Mouse (Mus musculus): ENCODE data around the gene Hip1r. TPM values are rescaled to one million over a fixed set of nuclear protein-coding genes. Genes with fewer than 3 reads are reported as not detected.

The Hip1r gene
- polyA plus RNA-seq, 1 experiment, result 10.5 TPM

- H3K27me3 ChIP-seq (ENCODE audit: control insufficient read depth, insufficient read depth, insufficient read length), result no peaks in the 10 kb centered on the region
- H3ac ChIP-seq (ENCODE audit: control insufficient read depth, insufficient read length), result no peak overlapping the region
- TF ChIP-seq USF1 (IDR thresholded peaks at IDR 0.05; ENCODE audit: low read depth) (no peak), SRF (IDR thresholded peaks at IDR 0.05; ENCODE audit: control insufficient read depth, insufficient read length, low read depth) (no peak), TCF12 (IDR thresholded peaks at IDR 0.05; ENCODE audit: insufficient read depth, poor library complexity, severe bottlenecking) (no peak), MYOG (IDR thresholded peaks at IDR 0.05; ENCODE audit: control insufficient read depth in 1 of 3, insufficient read depth in 1 of 3, insufficient read length in 2 of 3, low read depth in 2 of 3) (no peak), TCF3 (IDR thresholded peaks at IDR 0.05; ENCODE audit: insufficient read length, low read depth) (no peak), E2F4 (IDR thresholded peaks at IDR 0.05; ENCODE audit: insufficient read depth) (no peak), MYOD1 (IDR thresholded peaks at IDR 0.05; ENCODE audit: control insufficient read depth in 1 of 3, insufficient read length in 2 of 3, low read depth in 2 of 3) (no peak), CEBPB (IDR thresholded peaks at IDR 0.05; ENCODE audit: insufficient read depth, poor library complexity, severe bottlenecking) (no peak), POLR2A (IDR thresholded peaks at IDR 0.05; ENCODE audit: insufficient read length, low read depth) (no peak), POLR2AphosphoS2 (IDR thresholded peaks at IDR 0.05; ENCODE audit: insufficient read length, low read depth) (no peak), MAX (IDR thresholded peaks at IDR 0.05; ENCODE audit: low read depth) (no peak), REST (IDR thresholded peaks at IDR 0.05; ENCODE audit: insufficient read depth, insufficient read length) (no peak)
- no peaks in the 10 kb centered on the region for H3K36me3 ChIP-seq (ENCODE audit: control insufficient read depth, insufficient read depth)
- no peak overlapping the region for H3K4me2 ChIP-seq (ENCODE audit: low read depth)
- no peak overlapping the region for H3K4me3 ChIP-seq
- no peaks in the 10 kb centered on the region for H3K79me2 ChIP-seq (ENCODE audit: control insufficient read depth, insufficient read depth)
Observed at GRCm38 (mm10) chr5:123933556-123933955, 39.9 kb upstream of the Hip1r start.

- H3K4me3 ChIP-seq, result no peak overlapping the region
- H3K4me2 ChIP-seq (ENCODE audit: low read depth), result no peak overlapping the region
- no peaks in the 10 kb centered on the region for H3K36me3 ChIP-seq (ENCODE audit: control insufficient read depth, insufficient read depth)
- TF ChIP-seq TCF12 (IDR thresholded peaks at IDR 0.05; ENCODE audit: insufficient read depth, poor library complexity, severe bottlenecking) (no peak), POLR2A (IDR thresholded peaks at IDR 0.05; ENCODE audit: insufficient read length, low read depth) (no peak), E2F4 (IDR thresholded peaks at IDR 0.05; ENCODE audit: insufficient read depth) (no peak), SRF (IDR thresholded peaks at IDR 0.05; ENCODE audit: control insufficient read depth, insufficient read length, low read depth) (no peak), CEBPB (IDR thresholded peaks at IDR 0.05; ENCODE audit: insufficient read depth, poor library complexity, severe bottlenecking) (no peak), MYOG (IDR thresholded peaks at IDR 0.05; ENCODE audit: control insufficient read depth in 1 of 3, insufficient read depth in 1 of 3, insufficient read length in 2 of 3, low read depth in 2 of 3) (no peak), POLR2AphosphoS2 (IDR thresholded peaks at IDR 0.05; ENCODE audit: insufficient read length, low read depth) (no peak), MAX (IDR thresholded peaks at IDR 0.05; ENCODE audit: low read depth) (no peak), REST (IDR thresholded peaks at IDR 0.05; ENCODE audit: insufficient read depth, insufficient read length) (no peak), USF1 (IDR thresholded peaks at IDR 0.05; ENCODE audit: low read depth) (no peak), TCF3 (IDR thresholded peaks at IDR 0.05; ENCODE audit: insufficient read length, low read depth) (no peak), MYOD1 (IDR thresholded peaks at IDR 0.05; ENCODE audit: control insufficient read depth in 1 of 3, insufficient read length in 2 of 3, low read depth in 2 of 3) (no peak)
- H3K27me3 ChIP-seq (ENCODE audit: control insufficient read depth, insufficient read depth, insufficient read length), result no peaks in the 10 kb centered on the region
- no peak overlapping the region for H3ac ChIP-seq (ENCODE audit: control insufficient read depth, insufficient read length)
- H3K79me2 ChIP-seq (ENCODE audit: control insufficient read depth, insufficient read depth), result no peaks in the 10 kb centered on the region
Observed at GRCm38 (mm10) chr5:123933957-123934591, 39.4 kb upstream of the Hip1r start.

GRCm38 (mm10) chr5:123935931-123936330, 37.5 kb upstream of the Hip1r start:
- H3ac ChIP-seq (ENCODE audit: control insufficient read depth, insufficient read length), result no peak overlapping the region
- no peaks in the 10 kb centered on the region for H3K27me3 ChIP-seq (ENCODE audit: control insufficient read depth, insufficient read depth, insufficient read length)
- TF ChIP-seq TCF12 (IDR thresholded peaks at IDR 0.05; ENCODE audit: insufficient read depth, poor library complexity, severe bottlenecking), result no peak
- no peak for TF ChIP-seq USF1 (IDR thresholded peaks at IDR 0.05; ENCODE audit: low read depth)
- TF ChIP-seq MYOD1 (IDR thresholded peaks at IDR 0.05; ENCODE audit: control insufficient read depth in 1 of 3, insufficient read length in 2 of 3, low read depth in 2 of 3), result no peak
- TF ChIP-seq MYOG (IDR thresholded peaks at IDR 0.05; ENCODE audit: control insufficient read depth in 1 of 3, insufficient read depth in 1 of 3, insufficient read length in 2 of 3, low read depth in 2 of 3), result no peak
- no peak for TF ChIP-seq E2F4 (IDR thresholded peaks at IDR 0.05; ENCODE audit: insufficient read depth)
- TF ChIP-seq REST (IDR thresholded peaks at IDR 0.05; ENCODE audit: insufficient read depth, insufficient read length), result no peak
- TF ChIP-seq POLR2AphosphoS2 (IDR thresholded peaks at IDR 0.05; ENCODE audit: insufficient read length, low read depth), result no peak
- TF ChIP-seq CEBPB (IDR thresholded peaks at IDR 0.05; ENCODE audit: insufficient read depth, poor library complexity, severe bottlenecking), result no peak

GRCm38 (mm10) chr5:123938479-123938878, 34.9 kb upstream of the Hip1r start:
- Histone ChIP-seq H3K36me3 (ENCODE audit: control insufficient read depth, insufficient read depth) (no peaks in the 10 kb centered on the region), H3K4me2 (ENCODE audit: low read depth) (no peak overlapping the region), H3K79me2 (ENCODE audit: control insufficient read depth, insufficient read depth) (no peaks in the 10 kb centered on the region), H3ac (ENCODE audit: control insufficient read depth, insufficient read length) (no peak overlapping the region), H3K4me3 (no peak overlapping the region), H3K27me3 (ENCODE audit: control insufficient read depth, insufficient read depth, insufficient read length) (no peaks in the 10 kb centered on the region)
- TF ChIP-seq TCF12 (IDR thresholded peaks at IDR 0.05; ENCODE audit: insufficient read depth, poor library complexity, severe bottlenecking) (no peak), REST (IDR thresholded peaks at IDR 0.05; ENCODE audit: insufficient read depth, insufficient read length) (no peak), MYOD1 (IDR thresholded peaks at IDR 0.05; ENCODE audit: control insufficient read depth in 1 of 3, insufficient read length in 2 of 3, low read depth in 2 of 3) (no peak), USF1 (IDR thresholded peaks at IDR 0.05; ENCODE audit: low read depth) (no peak), POLR2AphosphoS2 (IDR thresholded peaks at IDR 0.05; ENCODE audit: insufficient read length, low read depth) (no peak), CEBPB (IDR thresholded peaks at IDR 0.05; ENCODE audit: insufficient read depth, poor library complexity, severe bottlenecking) (no peak), MAX (IDR thresholded peaks at IDR 0.05; ENCODE audit: low read depth) (no peak), SRF (IDR thresholded peaks at IDR 0.05; ENCODE audit: control insufficient read depth, insufficient read length, low read depth) (no peak), MYOG (IDR thresholded peaks at IDR 0.05; ENCODE audit: control insufficient read depth in 1 of 3, insufficient read depth in 1 of 3, insufficient read length in 2 of 3, low read depth in 2 of 3) (no peak), POLR2A (IDR thresholded peaks at IDR 0.05; ENCODE audit: insufficient read length, low read depth) (no peak), E2F4 (IDR thresholded peaks at IDR 0.05; ENCODE audit: insufficient read depth) (no peak), TCF3 (IDR thresholded peaks at IDR 0.05; ENCODE audit: insufficient read length, low read depth) (no peak)

More at GRCm38 (mm10) chr5:123935931-123936330, 37.5 kb upstream of the Hip1r start:
- Histone ChIP-seq H3K36me3 (ENCODE audit: control insufficient read depth, insufficient read depth) (no peaks in the 10 kb centered on the region), H3K4me2 (ENCODE audit: low read depth) (no peak overlapping the region), H3K79me2 (ENCODE audit: control insufficient read depth, insufficient read depth) (no peaks in the 10 kb centered on the region), H3K4me3 (no peak overlapping the region)

Data from myocyte (in vitro differentiated cells).